Mouse (Mus musculus) telencephalon, adult 2 months (tissue): Measurements from ENCODE around the gene E130309D02Rik.

Experiments used
- DNase-seq: peaks from one replicate; pipeline ENCODE4 v3.0.0-alpha.2; 2011; ENCODE audit warnings: low read depth, low spot score

The E130309D02Rik gene

DNA sequence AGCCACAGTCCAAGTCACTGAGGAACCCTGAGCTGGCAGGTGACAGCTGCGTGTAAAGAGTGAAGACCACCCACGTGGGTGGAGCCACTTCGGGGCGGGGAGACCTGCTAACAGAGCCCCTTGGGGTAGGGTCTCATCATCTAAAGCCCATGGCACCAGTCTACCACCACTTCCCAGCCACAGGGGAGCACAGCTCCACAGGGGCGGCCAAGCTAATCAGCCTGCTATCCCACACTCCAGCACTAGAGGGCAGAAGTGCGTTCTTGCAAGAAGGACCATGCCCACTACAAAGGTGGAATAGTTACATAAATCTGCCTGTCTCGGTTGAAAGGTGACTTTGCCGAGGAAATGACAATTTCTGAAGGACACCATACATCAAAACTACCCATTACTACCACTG lies 3.3 kb downstream of the E130309D02Rik start:
- peak; percentile 41 for DNase-seq

- no peak for DNase-seq
Measured at GRCm38 (mm10) chr5:143309916-143310315, 5.2 kb downstream of the E130309D02Rik start.

- no peak for DNase-seq
Measured at GRCm38 (mm10) chr5:143308825-143309224, 6.3 kb downstream of the E130309D02Rik start.

DNA sequence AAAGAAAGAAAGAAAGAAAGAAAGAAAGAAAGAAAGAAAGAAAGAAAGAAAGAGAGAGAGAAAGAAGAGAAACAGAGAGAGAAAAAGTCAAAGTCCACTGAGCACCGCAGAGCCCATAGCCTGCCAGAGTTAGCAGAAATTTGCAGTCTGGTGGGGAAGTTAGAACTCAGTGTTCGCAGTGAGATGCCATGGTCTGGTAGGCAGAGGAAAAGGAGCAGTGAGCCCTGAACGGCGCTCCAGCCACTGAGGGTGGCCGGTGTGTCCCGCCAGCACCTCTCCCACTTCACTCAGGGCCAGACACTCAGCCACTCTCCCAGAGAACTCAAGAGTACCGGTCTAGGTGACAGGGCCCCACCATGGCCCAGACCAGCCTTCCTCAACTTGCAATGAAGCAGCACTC lies 10.9 kb downstream of the E130309D02Rik start:
- DNase-seq, result no peak

- no peak for DNase-seq
Measured at GRCm38 (mm10) chr5:143301296-143301695, 13.9 kb downstream of the E130309D02Rik start.

DNA sequence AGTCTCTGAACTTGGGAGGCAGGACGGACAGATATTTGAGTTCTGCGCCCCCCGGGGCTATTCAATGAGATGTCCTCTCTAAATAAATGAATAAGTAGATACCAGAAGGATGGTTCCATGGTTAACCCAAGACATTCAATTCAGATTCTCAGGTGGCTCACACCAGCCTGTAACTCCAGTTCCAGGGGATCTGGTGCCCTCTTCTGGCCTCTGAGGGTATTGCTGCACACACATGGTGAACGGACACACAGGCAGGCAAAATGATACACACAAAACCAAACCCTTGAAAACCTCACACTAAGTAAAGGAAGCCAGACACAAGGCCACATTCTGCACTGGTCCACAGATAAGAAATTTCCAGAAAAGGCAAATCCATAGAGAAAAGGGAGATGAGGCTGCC lies 15.5 kb downstream of the E130309D02Rik start:
- DNase-seq, result no peak

GRCm38 (mm10) chr5:143298391-143298790 lies 16.8 kb downstream of the E130309D02Rik start:
- DNase-seq, result no peak

DNA sequence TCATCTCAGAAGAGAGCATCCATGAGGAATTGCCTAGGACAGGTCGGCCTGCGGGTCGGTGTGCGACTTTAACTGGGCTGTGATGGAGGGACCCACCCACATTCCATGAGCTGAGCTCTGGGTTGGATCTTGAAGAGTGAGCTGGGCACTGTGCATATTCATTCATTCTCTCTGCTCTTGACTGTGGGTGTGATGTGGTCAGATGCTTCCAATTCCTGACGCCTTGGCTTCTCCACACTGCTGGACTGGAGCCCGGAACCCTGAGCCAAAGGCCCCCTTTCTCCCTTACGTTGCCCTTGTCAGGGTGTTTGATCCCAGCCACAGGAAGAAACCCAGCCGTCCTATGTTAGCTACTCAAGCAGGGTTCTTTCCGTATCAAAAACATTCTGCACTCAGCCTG lies 17.2 kb downstream of the E130309D02Rik start:
- no peak for DNase-seq

DNA sequence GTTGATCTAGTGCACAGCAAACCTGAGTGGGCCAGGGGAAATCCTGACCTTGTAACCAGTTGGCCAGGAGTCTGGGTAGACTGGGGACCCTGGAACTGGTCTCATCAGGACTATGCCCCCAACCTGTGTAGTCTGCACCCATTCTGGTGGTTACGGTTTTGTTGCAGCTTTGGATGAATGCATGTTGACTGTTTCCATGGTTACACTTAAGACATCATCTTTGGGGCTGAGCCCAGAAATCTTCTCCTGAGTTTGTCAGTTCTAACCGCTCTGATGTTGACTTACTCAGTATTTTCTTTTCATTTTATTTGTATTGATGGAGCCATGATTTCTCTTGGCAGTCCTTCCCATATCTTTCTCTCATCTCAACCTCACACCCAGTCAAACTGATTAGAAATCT lies 19.8 kb downstream of the E130309D02Rik start:
- DNase-seq, result no peak

GRCm38 (mm10) chr5:143294862-143295261 lies 20.3 kb downstream of the E130309D02Rik start:
- DNase-seq, result no peak

GRCm38 (mm10) chr5:143293404-143293803 lies 21.8 kb downstream of the E130309D02Rik start, which contains the start of gene Zfp853:
TSS of gene Zfp853 (minus strand) at chr5:143293623.
- no peak for DNase-seq

DNA sequence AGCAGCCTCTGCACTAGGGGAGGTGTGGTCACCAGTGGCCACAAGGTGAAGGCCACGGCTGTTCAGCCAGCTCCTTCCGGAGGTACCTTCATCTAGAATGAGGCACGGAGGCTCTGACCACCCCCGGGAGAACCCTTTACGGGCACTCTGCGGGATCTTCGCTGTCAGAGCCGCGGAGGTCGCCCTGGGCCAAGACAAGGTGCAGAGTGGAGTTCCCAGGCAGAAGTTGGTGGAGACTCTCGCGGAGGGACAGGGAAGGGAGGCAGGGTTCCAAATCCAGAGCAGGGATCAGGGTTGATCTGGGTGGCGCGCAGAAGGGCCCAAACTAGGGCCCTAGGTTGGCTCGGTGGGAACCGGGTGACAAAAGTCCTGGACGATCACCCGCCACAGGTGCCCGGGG lies 22.3 kb downstream of the E130309D02Rik start:
- DNase-seq, result no peak

GRCm38 (mm10) chr5:143289299-143289698 lies 25.9 kb downstream of the E130309D02Rik start:
- no peak for DNase-seq

DNA sequence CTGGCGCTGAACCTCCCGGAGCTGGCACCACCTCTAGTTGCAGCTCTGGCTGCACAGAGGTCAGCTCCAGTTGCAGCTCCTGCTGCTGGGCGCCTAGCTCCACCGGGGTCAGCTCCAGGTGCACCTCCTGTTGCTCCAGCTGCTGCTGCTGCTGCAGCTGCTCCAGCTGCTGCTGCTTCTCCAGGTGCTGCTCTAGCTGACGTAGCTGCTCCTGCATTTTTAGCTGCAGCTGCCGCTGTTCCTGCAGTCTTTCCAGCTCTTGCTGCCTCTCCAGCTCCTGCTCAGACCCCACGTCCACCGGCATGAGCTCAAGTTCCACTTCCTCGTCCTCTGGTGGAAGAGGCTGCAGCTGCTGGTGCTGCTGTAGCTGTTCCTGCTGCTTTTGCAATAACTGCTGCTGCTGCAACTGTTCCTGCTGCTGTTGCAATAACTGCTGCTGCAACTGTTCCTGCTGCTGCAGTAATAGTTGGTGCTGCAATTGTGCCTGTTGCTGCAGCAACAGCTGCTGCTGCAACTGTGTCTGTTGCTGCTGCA lies 26.7 kb downstream of the E130309D02Rik start:
- DNase-seq, result no peak

- no peak for DNase-seq
Measured at GRCm38 (mm10) chr5:143287774-143288328, 27.3 kb downstream of the E130309D02Rik start.

GRCm38 (mm10) chr5:143284762-143285161 lies 30.4 kb downstream of the E130309D02Rik start:
- no peak for DNase-seq

- DNase-seq, result no peak
Measured at GRCm38 (mm10) chr5:143279247-143279646, 35.9 kb downstream of the E130309D02Rik start.

DNA sequence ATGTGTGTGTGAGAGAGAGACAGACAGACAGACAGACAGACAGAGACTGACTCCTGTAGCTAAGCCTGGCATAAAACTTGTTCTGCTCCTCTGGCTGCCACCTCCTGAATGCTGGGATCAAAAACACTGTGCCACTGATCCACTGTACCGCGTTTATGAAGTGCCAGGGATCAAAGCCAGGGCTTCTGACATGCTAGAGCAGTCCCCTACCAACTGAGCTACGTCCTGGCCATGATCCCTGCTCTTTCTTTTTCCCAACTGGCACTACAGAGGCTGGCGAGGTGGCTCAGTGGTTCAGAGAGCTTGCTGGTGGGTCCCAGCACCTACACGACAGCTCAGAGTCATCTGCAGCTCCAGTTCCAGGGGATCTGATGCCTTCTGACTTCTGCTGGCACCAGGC lies 39.4 kb downstream of the E130309D02Rik start:
- no peak for DNase-seq

DNA sequence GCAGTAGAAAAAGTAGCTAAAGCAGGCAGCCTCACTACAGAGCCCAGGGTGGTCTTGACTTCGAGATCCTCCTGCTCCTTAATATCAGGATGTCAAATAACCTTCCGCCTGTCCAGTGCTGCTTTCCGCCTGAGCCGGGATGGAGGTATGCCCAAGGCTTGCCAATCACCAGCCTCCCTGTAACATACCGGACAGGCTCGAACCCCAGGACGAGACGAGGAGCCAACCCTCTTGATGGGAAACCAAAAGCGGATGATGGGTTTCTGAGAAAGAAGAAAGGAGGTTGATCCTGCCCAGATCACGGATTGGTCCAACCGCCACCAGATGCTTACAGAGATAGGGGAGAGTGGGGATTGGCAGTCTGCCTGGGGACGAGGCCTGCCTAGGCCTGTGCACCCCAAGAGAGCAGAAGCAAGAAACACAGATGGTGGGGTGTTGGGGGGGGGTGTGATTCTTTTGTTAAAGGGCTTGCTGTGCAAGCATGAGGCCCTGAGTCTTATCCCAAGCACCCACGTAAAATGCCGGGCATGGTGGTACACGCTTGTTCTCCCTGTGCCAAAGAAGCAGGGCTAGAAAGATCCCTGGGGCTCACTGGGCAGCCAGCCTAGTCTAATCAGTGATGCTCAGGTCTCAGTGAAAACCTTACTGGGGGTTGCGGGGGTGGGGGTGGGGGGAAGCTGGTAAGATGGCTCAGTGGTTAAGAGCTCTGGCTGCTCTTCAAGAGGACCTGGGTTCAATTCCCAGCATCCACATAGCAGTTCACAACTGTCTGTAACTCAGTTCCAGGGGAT lies 42.4 kb downstream of the E130309D02Rik start:
- DNase-seq, result no peak

- DNase-seq, result no peak
Measured at GRCm38 (mm10) chr5:143272108-143272507, 43.1 kb downstream of the E130309D02Rik start.

DNA sequence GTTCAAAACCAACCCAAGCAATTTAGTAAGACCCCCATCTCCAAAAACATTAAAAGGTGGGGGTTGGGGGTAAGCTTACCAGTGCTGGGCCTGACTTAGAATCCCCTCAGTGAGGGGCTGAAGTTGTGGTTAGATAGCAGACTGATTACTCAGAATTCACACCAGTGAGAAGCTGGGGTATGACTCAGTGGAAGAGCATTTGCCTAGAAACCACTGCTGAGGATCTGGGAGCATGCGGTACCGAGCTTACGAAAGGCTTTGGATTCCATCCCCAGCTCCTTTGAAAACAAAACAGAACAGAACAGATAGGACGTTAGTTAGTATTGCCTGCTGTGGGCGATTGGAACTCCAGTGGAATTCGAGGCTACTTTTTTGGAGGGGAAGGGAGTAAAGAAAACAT lies 43.5 kb downstream of the E130309D02Rik start:
- peak; percentile 65 for DNase-seq

- no peak for DNase-seq
Measured at GRCm38 (mm10) chr5:143270151-143270519, 45.0 kb downstream of the E130309D02Rik start.
